Mouse (Mus musculus): ENCODE data around the gene Isg20. TPM values are rescaled to one million over a fixed set of nuclear protein-coding genes. Genes with fewer than 3 reads are reported as not detected.

Isg20 gene
- polyA plus RNA-seq, 1 experiment = 1.8 TPM

DNA sequence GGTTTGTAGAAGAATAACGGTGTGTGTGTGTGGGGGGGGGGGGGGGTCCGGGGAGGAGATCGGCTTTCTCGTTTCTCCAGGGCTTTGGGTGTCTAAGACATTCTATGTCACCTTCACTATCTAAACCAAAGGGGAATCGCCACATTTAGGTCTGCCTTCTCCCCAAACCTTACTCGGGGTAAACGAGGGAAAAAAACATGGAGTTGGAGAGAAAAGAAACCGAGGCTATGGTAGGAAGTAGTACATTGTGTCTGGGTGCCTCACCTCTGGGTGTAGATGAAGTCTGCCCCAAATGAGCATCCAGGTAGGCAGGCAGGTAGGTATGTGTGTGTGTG lies 29.5 kb upstream of the Isg20 start:
- TF ChIP-seq CTCF (IDR thresholded peaks at IDR 0.05; ENCODE audit: borderline replicate concordance, extremely low read depth, insufficient read depth, insufficient read length) (no peak), POLR2A (IDR thresholded peaks at IDR 0.05; ENCODE audit: borderline replicate concordance, extremely low read depth, insufficient read depth, insufficient read length, poor library complexity, severe bottlenecking) (no peak)
- peak; percentile 45 for DNase-seq (ENCODE audit: low read depth)

DNA sequence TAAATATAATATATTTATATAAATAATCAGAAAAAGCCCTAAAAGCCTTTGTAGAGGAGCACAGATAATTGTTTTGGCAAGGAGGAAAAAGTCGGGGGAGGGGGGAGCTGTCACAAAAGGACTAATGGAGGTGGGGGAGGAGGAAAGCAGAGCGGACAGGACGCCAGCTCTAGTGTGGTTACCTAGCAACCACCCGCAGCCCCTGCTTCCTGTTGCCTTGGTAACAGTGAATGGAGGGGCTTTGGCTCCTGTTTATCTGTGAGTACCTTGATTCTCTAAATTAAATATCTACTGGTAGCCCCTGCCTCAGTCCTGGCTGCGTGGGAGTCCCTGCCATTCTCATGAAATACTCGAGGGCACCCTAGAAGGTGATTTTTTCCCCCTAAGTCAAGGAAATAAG lies 29.1 kb upstream of the Isg20 start:
- TF ChIP-seq POLR2A (IDR thresholded peaks at IDR 0.05; ENCODE audit: borderline replicate concordance, extremely low read depth, insufficient read depth, insufficient read length, poor library complexity, severe bottlenecking) (no peak), CTCF (IDR thresholded peaks at IDR 0.05; ENCODE audit: borderline replicate concordance, extremely low read depth, insufficient read depth, insufficient read length) (no peak)
- DNase-seq (ENCODE audit: low read depth) = peak; percentile 97

DNA sequence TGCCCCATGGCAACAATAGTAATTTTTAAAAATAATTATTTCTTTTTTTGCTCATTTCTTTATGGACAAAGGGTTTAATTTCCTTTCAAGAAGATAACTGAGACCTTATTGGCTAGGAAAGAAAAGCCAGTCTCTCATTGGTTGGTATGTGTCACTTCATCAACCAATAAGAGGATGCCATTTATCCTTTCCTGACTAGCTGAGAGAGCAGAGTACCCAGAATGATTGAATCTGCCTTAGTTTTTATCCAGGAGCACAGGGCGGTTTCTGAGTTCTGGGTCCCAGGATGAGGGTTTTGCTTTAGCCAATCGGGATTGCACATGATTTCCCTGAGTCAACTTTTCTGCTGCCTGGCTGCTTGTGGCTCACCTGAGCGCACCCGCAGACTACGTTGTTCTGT lies 27.8 kb upstream of the Isg20 start:
- peak; percentile 80 for DNase-seq (ENCODE audit: low read depth)

DNA sequence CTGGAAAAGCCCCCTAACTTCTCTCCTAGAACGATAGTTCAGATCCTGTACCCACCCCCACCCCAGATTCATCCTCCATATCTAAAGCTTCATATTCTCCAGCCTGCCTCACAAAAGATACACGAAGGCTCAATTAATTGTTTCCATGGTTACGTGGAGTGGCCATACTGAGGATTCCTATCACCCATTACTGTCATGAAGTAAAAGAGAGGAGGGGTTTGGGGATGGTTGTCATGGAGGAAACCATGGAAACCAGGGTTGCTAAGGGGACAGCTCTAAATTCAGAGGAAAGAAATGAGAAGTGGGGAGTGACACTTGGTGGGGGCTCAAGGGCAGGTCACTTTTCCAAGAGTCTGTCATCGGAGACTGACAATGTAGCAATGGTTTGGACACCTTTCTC lies 26.7 kb upstream of the Isg20 start:
- peak; percentile 87 for DNase-seq (ENCODE audit: low read depth)
- TF ChIP-seq POLR2A (IDR thresholded peaks at IDR 0.05; ENCODE audit: borderline replicate concordance, extremely low read depth, insufficient read depth, insufficient read length, poor library complexity, severe bottlenecking) = no peak
- TF ChIP-seq CTCF (IDR thresholded peaks at IDR 0.05; ENCODE audit: borderline replicate concordance, extremely low read depth, insufficient read depth, insufficient read length) = no peak

More for the DNA sequence above, 27.8 kb upstream of the Isg20 start:
- TF ChIP-seq CTCF (IDR thresholded peaks at IDR 0.05; ENCODE audit: borderline replicate concordance, extremely low read depth, insufficient read depth, insufficient read length) (no peak), POLR2A (IDR thresholded peaks at IDR 0.05; ENCODE audit: borderline replicate concordance, extremely low read depth, insufficient read depth, insufficient read length, poor library complexity, severe bottlenecking) (no peak)

DNA sequence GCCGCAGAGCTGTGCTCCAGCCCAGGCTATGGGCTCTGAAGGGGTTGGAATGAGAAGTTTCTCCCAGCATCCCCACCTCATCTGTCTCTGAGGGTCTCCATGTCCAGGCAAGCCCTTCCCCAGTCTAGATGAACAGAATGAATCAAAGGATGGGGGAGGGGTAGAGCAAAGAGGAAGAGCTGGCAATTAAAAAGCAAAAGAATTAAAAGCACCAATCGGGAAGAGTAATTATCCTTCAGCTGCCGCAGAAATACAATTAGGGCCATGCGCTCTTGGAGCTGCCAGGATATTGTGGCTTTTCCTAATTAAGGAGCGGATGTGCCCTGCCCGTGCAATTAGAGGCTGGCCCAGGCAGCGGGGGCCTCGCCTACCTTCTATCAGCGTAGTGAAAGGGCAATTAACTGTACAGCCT lies 25.8 kb upstream of the Isg20 start:
- peak; percentile 93 for DNase-seq (ENCODE audit: low read depth)
- TF ChIP-seq CTCF (IDR thresholded peaks at IDR 0.05; ENCODE audit: borderline replicate concordance, extremely low read depth, insufficient read depth, insufficient read length) (no peak), POLR2A (IDR thresholded peaks at IDR 0.05; ENCODE audit: borderline replicate concordance, extremely low read depth, insufficient read depth, insufficient read length, poor library complexity, severe bottlenecking) (no peak)

DNA sequence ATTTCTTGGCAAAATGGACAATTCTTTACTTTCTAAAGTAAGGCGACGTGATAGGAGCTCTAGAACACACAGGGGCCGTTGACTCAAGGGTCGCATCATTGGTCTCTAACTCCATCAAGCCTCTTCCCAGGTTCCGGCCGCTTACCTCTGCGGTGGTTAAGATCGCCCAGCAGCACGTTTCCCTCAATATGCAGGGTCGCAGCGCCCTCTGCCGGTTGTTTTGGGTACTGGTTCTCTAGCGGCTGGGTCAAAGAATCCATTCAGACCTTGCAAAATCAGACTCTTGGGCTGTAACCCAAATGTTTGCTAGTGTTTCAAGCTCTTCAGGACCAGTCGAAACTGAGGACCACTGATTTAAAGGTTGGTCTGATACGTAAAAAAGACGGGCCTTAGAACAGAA lies 22.6 kb upstream of the Isg20 start:
- TF ChIP-seq CTCF (IDR thresholded peaks at IDR 0.05; ENCODE audit: borderline replicate concordance, extremely low read depth, insufficient read depth, insufficient read length) = peak; percentile 98
- TF ChIP-seq POLR2A (IDR thresholded peaks at IDR 0.05; ENCODE audit: borderline replicate concordance, extremely low read depth, insufficient read depth, insufficient read length, poor library complexity, severe bottlenecking) = no peak
- DNase-seq (ENCODE audit: low read depth) = peak; percentile 90

DNA sequence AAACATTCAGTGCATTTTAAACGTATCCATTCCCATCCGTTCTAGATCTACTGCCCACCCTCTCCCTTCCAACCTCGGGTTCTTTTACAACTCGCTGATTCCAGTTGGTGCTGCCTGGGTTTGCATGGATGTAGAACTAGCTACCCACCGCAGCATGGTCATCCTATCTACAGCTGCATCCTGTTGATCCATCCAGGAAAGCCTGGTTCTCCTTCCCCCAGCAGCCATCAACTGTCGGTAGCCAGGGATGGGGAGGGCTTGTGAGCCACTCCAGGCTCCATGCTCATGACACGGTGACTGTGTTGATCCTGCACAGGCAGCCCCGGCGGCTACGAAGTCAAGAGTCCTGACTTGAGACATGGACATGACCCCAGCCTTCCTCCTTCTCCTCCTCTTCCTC lies 19.3 kb upstream of the Isg20 start:
- no peak for TF ChIP-seq CTCF (IDR thresholded peaks at IDR 0.05; ENCODE audit: borderline replicate concordance, extremely low read depth, insufficient read depth, insufficient read length)
- no peak for TF ChIP-seq POLR2A (IDR thresholded peaks at IDR 0.05; ENCODE audit: borderline replicate concordance, extremely low read depth, insufficient read depth, insufficient read length, poor library complexity, severe bottlenecking)
- DNase-seq (ENCODE audit: low read depth) = no peak

DNA sequence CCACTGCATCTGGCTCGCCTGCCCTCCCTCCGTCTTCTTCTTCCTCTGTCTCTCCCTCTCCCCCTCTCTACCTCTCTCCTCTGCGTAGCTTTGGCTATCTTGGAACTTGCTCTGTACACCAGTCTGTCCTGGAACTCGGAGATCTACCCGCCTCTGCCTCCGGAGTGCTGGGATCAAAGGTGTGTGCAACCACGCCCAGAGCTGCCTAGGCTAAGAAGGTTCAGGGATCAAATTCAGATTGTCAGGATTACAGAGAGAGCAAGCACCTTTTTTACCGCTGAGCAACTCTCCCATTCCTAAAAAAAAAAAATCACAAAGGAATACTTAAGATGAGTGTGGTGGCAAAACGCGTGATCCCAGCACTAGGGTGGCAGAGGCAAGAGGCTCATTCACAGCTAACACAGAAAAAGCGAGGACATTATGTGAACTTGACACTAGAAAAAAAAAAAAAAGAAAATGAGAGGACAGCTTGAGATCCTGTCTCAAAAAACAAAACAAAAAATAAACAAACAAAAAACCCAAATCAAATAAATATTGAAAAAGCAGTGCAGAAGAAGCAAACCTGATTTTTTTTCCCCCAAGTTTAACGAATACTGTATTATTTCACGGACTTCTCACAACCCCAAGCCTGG lies 18.1 kb upstream of the Isg20 start:
- TF ChIP-seq POLR2A (IDR thresholded peaks at IDR 0.05; ENCODE audit: borderline replicate concordance, extremely low read depth, insufficient read depth, insufficient read length, poor library complexity, severe bottlenecking) (no peak), CTCF (IDR thresholded peaks at IDR 0.05; ENCODE audit: borderline replicate concordance, extremely low read depth, insufficient read depth, insufficient read length) (no peak)
- DNase-seq (ENCODE audit: low read depth) = no peak

DNA sequence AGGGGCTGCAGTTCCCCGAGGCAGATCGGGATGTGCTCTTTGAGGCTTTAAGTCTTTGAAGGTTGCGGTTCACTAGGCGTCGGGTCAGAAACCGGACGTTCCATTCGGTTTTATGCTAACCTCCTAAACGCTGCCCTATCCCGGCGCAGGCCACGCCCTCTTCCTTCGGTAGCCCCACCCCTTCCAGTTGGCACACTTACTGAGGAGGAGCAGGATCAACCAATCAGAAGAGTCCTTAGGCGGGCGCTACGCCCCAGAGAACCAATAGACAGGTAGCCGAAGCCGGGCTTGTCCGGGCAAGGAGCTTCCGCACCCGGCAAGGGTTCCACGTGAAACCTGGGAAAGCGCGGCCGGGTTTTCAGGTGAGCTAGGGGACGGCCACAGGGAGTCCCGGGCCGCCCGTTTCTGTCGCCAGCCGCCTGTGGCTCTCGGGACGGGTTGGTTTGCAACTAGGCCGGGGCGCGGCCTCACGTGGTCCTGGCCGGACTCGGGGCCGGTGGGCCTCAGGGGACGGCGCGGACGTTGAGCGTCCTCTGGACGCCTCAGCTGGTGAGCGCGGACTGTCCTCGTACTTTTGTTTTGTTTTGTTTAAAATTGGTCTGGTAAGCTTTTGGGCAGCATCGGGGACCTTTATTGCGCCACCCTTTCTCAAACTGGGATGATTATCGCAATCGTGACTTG lies 17.4 kb upstream of the Isg20 start, which contains the start of gene Aen:
Gene Aen, plus strand, starts transcription at position 202 of the 681 bp plus-strand sequence.
- TF ChIP-seq POLR2A (IDR thresholded peaks at IDR 0.05; ENCODE audit: borderline replicate concordance, extremely low read depth, insufficient read depth, insufficient read length, poor library complexity, severe bottlenecking) (no peak), CTCF (IDR thresholded peaks at IDR 0.05; ENCODE audit: borderline replicate concordance, extremely low read depth, insufficient read depth, insufficient read length) (no peak)
- peak; percentile 99 for DNase-seq (ENCODE audit: low read depth)

DNA sequence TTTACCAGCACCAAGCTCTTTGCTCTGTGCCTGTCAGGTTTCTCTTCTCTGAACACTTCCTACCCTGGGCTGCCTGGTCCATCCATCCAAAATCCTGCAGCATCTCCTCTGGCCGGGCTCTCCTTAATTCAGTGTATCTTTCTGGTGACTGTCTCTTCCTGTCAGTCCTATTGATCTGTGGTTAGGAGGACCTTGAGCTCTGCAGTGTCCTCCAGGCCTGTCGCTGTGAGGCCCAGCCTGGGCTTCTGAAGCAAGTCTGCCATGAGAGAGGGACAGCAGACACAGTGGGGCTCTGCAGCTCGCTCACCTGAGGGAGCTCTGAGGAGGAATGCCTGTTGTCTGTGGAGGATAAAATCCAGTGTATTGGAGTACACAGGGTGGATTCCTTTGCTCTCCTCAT lies 15.7 kb upstream of the Isg20 start:
- TF ChIP-seq POLR2A (IDR thresholded peaks at IDR 0.05; ENCODE audit: borderline replicate concordance, extremely low read depth, insufficient read depth, insufficient read length, poor library complexity, severe bottlenecking) (no peak), CTCF (IDR thresholded peaks at IDR 0.05; ENCODE audit: borderline replicate concordance, extremely low read depth, insufficient read depth, insufficient read length) (no peak)
- DNase-seq (ENCODE audit: low read depth) = no peak

DNA sequence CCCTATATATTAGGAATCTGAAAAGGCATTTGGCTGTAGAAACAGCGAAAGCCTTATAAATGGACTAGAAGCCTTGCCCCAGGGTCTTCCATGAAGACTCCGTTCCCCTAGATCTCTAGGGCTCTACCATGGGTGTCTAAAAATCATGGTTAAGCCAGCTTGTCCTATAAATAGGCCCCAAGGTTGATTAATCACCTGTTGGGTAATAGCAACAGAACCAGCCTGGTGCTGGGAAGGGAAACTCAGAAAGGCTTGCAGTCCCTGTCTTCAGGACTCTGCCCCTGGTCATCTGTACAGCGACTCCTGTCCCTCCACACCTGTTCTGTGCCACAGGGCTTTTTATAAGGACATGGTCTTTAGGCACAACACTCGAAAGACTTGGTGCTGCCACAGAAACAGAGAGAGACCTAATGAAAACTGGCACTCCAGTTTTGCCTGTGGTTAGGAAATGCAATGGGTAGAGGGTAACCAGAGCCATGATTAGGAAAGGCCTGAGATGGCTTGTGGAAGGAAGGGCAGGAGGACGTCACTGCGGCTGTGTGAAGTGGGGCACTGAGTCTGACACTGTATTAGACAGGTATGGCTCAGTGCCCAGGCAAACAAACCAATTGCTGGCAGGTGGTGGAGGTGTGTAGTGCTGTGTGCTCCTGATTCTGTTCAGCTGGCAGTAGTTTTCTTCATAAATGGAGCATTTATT lies 9.9 kb upstream of the Isg20 start:
- TF ChIP-seq POLR2A (IDR thresholded peaks at IDR 0.05; ENCODE audit: borderline replicate concordance, extremely low read depth, insufficient read depth, insufficient read length, poor library complexity, severe bottlenecking) (no peak), CTCF (IDR thresholded peaks at IDR 0.05; ENCODE audit: borderline replicate concordance, extremely low read depth, insufficient read depth, insufficient read length) (no peak)
- DNase-seq (ENCODE audit: low read depth) = no peak

Data from brain, embryonic 14.5 days (tissue).